Comparison of ENCODE assay signal across 18 mouse cellular contexts in the genomic region with DNA sequence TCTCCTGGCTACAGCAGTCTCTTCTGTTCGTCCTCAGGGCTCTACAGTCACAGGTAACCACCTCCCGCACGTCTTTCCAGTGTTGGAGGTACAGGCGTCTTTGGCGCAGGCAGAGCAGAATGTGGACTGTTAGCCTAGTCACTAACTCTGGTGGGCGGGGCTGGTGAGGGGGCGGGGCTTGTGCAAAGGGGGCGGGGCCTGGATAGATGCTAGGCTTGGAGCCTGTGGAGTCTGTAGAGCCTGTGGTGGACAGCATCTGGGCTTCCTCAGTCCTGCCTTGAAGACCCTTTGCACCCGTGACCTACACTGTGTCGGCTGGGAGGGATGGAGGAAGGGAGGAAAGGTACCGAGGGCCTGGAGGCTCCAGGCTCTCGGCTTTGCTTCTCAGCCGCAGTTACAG. TPM values are rescaled to one million over a fixed set of nuclear protein-coding genes. Genes with fewer than 3 reads are reported as not detected.
DNase-seq lines count a peak whose midpoint lies in the region; ATAC-seq and TF ChIP-seq lines count a peak whose summit lies in the region.
"Had no signal": no experiment of that assay in that cellular context is flagged by ENCODE, and none has a peak within 500 bp of the region (broad histone marks: within the 10 kb centered on the region; RNA-seq: fewer than 3 reads in every experiment).

A gene (minus strand): TSS at position 124 of the 400 bp plus-strand sequence.

- no peaks in the 10 kb centered on the region for H3K4me1 ChIP-seq in lung, embryonic 14.5 days (ENCODE audit: insufficient read depth)
- no peaks in the 10 kb centered on the region for H3K4me1 ChIP-seq in intestine, embryonic 16.5 days (ENCODE audit: control insufficient read depth, insufficient read depth, low read length)
- H3K4me1 ChIP-seq: midbrain, embryonic 12.5 days had no signal

- H3K9me3 ChIP-seq in lung, embryonic 14.5 days (ENCODE audit: low read depth, low read length), result no peaks in the 10 kb centered on the region
- no peaks in the 10 kb centered on the region for H3K9me3 ChIP-seq in intestine, embryonic 16.5 days (ENCODE audit: control insufficient read depth, low read length)
- H3K9me3 ChIP-seq: heart, embryonic 10.5 days; midbrain, embryonic 12.5 days had no signal

- peak; percentile 31; the same call in 1 of the 2 replicates for ATAC-seq in lung, embryonic 14.5 days (ENCODE audit: insufficient read depth)
- ATAC-seq in intestine, embryonic 16.5 days, result peak; percentile 19; the same call in 1 of the 2 replicates
- ATAC-seq in cerebellum, adult (ENCODE audit: insufficient number of reproducible peaks, low FRiP score, low TSS enrichment), result no peak
- ATAC-seq: forebrain, postnatal 0 days; Patski had no signal

- H3K27me3 ChIP-seq in lung, embryonic 14.5 days (ENCODE audit: insufficient read depth, low read length), result no peaks in the 10 kb centered on the region
- H3K27me3 ChIP-seq in intestine, embryonic 16.5 days (replicated peaks; ENCODE audit: control insufficient read depth, insufficient read depth, low read length), result no peaks in the 10 kb centered on the region
- H3K27me3 ChIP-seq: CH12.LX; midbrain, embryonic 12.5 days; Patski had no signal

- TF ChIP-seq CTCF in lung, embryonic 14.5 days (IDR thresholded peaks at IDR 0.05; ENCODE audit: low read depth), result no peak

- no peak within 1 kb of the TSS for H3K9ac ChIP-seq in lung, embryonic 14.5 days
- H3K9ac ChIP-seq in intestine, embryonic 16.5 days (ENCODE audit: low read depth, low read length), result no peak within 1 kb of the TSS
- H3K9ac ChIP-seq: forebrain, postnatal 0 days; midbrain, embryonic 12.5 days had no signal

- H3K79me2 ChIP-seq in macrophage (ENCODE audit: inconsistent target), result no peaks in the 10 kb centered on the region

- H3K4me3 ChIP-seq in lung, embryonic 14.5 days (ENCODE audit: low read depth, low read length), result no peak within 1 kb of the TSS
- no peak within 1 kb of the TSS for H3K4me3 ChIP-seq in intestine, embryonic 16.5 days (ENCODE audit: low read length)
- no peak within 1 kb of the TSS for H3K4me3 ChIP-seq in macrophage (ENCODE audit: inconsistent target)
- H3K4me3 ChIP-seq: heart, embryonic 10.5 days; midbrain, embryonic 12.5 days had no signal

- peaks cover 27% of the 10 kb centered on the region for H3K36me3 ChIP-seq in lung, embryonic 14.5 days (ENCODE audit: insufficient read depth)
- H3K36me3 ChIP-seq in intestine, embryonic 16.5 days (ENCODE audit: control insufficient read depth, insufficient read depth, low read length), result peaks cover 8% of the 10 kb centered on the region; the same call in 1 of the 2 replicates
- peaks cover 41% of the 10 kb centered on the region for H3K36me3 ChIP-seq in macrophage (ENCODE audit: inconsistent target)

- WGBS in lung, embryonic 14.5 days, result 61% methylated on average over 13 of the region's 13 CpGs
- 66% methylated on average over 13 of the region's 13 CpGs for WGBS in intestine, embryonic 16.5 days
- WGBS in macrophage (ENCODE audit: missing documents), result 95% methylated on average over 7 of the region's 13 CpGs

- H3K4me2 ChIP-seq in lung, embryonic 14.5 days, result no peak within 1 kb of the TSS
- H3K4me2 ChIP-seq in intestine, embryonic 16.5 days (ENCODE audit: low read depth, low read length), result no peak within 1 kb of the TSS
- H3K4me2 ChIP-seq: midbrain, embryonic 12.5 days had no signal

- peak; percentile 35 for DNase-seq in adrenal gland, postnatal 14 days
- no peak for DNase-seq in adrenal gland, postnatal 4 days (ENCODE audit: low spot score in 2 of 2)
- no peak for DNase-seq in lung, embryonic 14.5 days
- no peak for DNase-seq in lung, adult 18-20 months
- DNase-seq in retina, postnatal 1 day, result no peak
- DNase-seq: forebrain, postnatal 0 days; gastrocnemius, postnatal 10 days had no signal

- no peak within 1 kb of the TSS for H3K27ac ChIP-seq in lung, embryonic 14.5 days (ENCODE audit: low read depth)
- no peak within 1 kb of the TSS for H3K27ac ChIP-seq in intestine, embryonic 16.5 days (ENCODE audit: low read length)
- peak within 1 kb of the TSS; percentile 31; the same call in 1 of the 2 replicates for H3K27ac ChIP-seq in macrophage
- H3K27ac ChIP-seq: heart, embryonic 10.5 days; midbrain, embryonic 12.5 days had no signal

RNA-seq across cellular contexts. Expression of the gene that starts here (rescaled TPM):
- total RNA-seq in adrenal gland, postnatal 14 days (2021), result not detected in 2 replicates
- under 1 TPM in 1 of 2 experiments, not detected in 1; 0.23 TPM for total RNA-seq in adrenal gland, postnatal 4 days (2021)
- polyA plus RNA-seq in lung, embryonic 14.5 days (2014; fragmentation: Nextera tagmentation; extraction: Ambion mirVana), result 0.16 and 0.26 TPM in 2 replicates
- 0.06 and 0.22 TPM in 2 replicates for polyA plus RNA-seq in intestine, embryonic 16.5 days (2015; fragmentation: Nextera tagmentation; extraction: Ambion mirVana)
- under 1 TPM in 1 of 26 experiments, not detected in 25; 0.25 TPM for total RNA-seq in macrophage (2018; cell fraction: chromatin; rRNA removed)
- total RNA-seq in macrophage (2018; cell fraction: cytosol; rRNA removed), result under 1 TPM in 3 of 26 experiments, not detected in 23; 0.07 to 0.10 (median 0.07) TPM
- total RNA-seq in macrophage (2018; cell fraction: nucleus; rRNA removed), result under 1 TPM in 3 of 26 experiments, not detected in 23; 0.24 to 0.36 (median 0.31) TPM
- 0.06 TPM in 1 of 3 replicates, not detected in the others for polyA plus RNA-seq in macrophage (2018)
- total RNA-seq: CH12.LX; forebrain, postnatal 0 days; gastrocnemius, postnatal 10 days; layer of hippocampus, adult 18-20 months had no signal
- polyA plus RNA-seq: adrenal gland, adult 2 months; forebrain, postnatal 0 days; liver, adult 2 months; small intestine, adult 2 months had no signal

Comparison
In these comparisons a context has a peak if more than half of its experiments do, and no peak if none do; other contexts are left out.
1. Peak in DNase-seq in adrenal gland, postnatal 14 days; RNA of the gene not detected or under 1 TPM.
2. Peak in ATAC-seq in lung, embryonic 14.5 days; RNA of the gene not detected or under 1 TPM.
3. Peak in ATAC-seq in intestine, embryonic 16.5 days; RNA of the gene not detected or under 1 TPM.